Mouse (Mus musculus) neural tube, embryonic 11.5 days (tissue): Measurements from ENCODE around the gene Haao. TPM values are rescaled to one million over a fixed set of nuclear protein-coding genes. Genes with fewer than 3 reads are reported as not detected.

Experiments
- ATAC-seq: fragments of 200-750 bp; cut with Nextera tagmentation; 2 replicates; pipeline ENCODE4 v1.8.0; 2017; ENCODE audit warnings: moderate number of reproducible peaks, mild to moderate bottlenecking, moderate TSS enrichment, moderate library complexity; ENCODE audit not compliant: insufficient read depth, low FRiP score, low TSS enrichment
- DNase-seq: peaks from one replicate; pipeline ENCODE4 v3.0.0-alpha.2; 2015; ENCODE audit warnings: low spot score
- H3K27ac ChIP-seq: fragments of 300-500 bp; sonication (generic); 2 replicates; pipeline ENCODE4 v1.5.1; 2014; ENCODE audit warnings: low read depth, mild to moderate bottlenecking, low read length
- H3K27me3 ChIP-seq: fragments of 300-500 bp; sonication (generic); 2 replicates; pipeline ENCODE4 v1.6.1; 2014; ENCODE audit warnings: mild to moderate bottlenecking, low read length, mixed read lengths; ENCODE audit not compliant: control insufficient read depth, insufficient read depth
- H3K36me3 ChIP-seq: fragments of 300-500 bp; sonication (generic); 2 replicates; pipeline ENCODE4 v1.6.1; 2014; ENCODE audit warnings: mild to moderate bottlenecking, low read length, moderate library complexity, mixed read lengths; ENCODE audit not compliant: control insufficient read depth, insufficient read depth
- H3K4me1 ChIP-seq: fragments of 300-500 bp; sonication (generic); 2 replicates; pipeline ENCODE4 v1.6.1; 2014; ENCODE audit warnings: low read length, mixed read lengths; ENCODE audit not compliant: control insufficient read depth, insufficient read depth
- H3K4me2 ChIP-seq: fragments of 300-500 bp; sonication (generic); 2 replicates; pipeline ENCODE4 v1.6.1; 2014; ENCODE audit warnings: low read depth, mild to moderate bottlenecking, moderate library complexity
- H3K4me3 ChIP-seq: fragments of 300-500 bp; sonication (generic); 2 replicates; pipeline ENCODE4 v1.5.1; 2014; ENCODE audit warnings: low read depth, low read length
- H3K9ac ChIP-seq: fragments of 300-500 bp; sonication (generic); 2 replicates; pipeline ENCODE4 v1.6.1; 2014; ENCODE audit warnings: mild to moderate bottlenecking, low read length
- H3K9me3 ChIP-seq: fragments of 300-500 bp; sonication (generic); 2 replicates; pipeline ENCODE4 v1.6.1; 2016; ENCODE audit warnings: low read length; ENCODE audit not compliant: control insufficient read depth
- WGBS: fragments of 180-500 bp; shearing (Covaris S2); extraction: QIAGEN DNeasy Blood & Tissue Kit; methylation state at CpG from one replicate; pipeline ENCODE4 v1.1.7; 2014; 5-methylcytosine and 5-hydroxymethylcytosine counted together
- polyA plus RNA-seq: library from polyadenylated mRNA; unstranded; fragments of >200 nt; fragmentation: Nextera tagmentation; extraction: Ambion mirVana; gene quantifications from 2 replicates; pipeline ENCODE4 v1.2.1, GENCODE M21; 2014

The Haao gene
- polyA plus RNA-seq, 1 experiment from 2014 or later, result not detected

GRCm38 (mm10) chr17:83887241-83887640 is 39.5 kb upstream of the Haao start:
- no peak overlapping the region for H3K27ac ChIP-seq
- H3K4me1 ChIP-seq, result no peaks in the 10 kb centered on the region
- H3K4me2 ChIP-seq, result no peak overlapping the region
- DNase-seq (no peak), ATAC-seq (no peak)
- H3K4me3 ChIP-seq, result no peak overlapping the region
- no peaks in the 10 kb centered on the region for H3K36me3 ChIP-seq
- H3K9ac ChIP-seq, result no peak overlapping the region
- H3K9me3 ChIP-seq, result no peaks in the 10 kb centered on the region
- WGBS, result 74% methylated on average over 5 of the region's 5 CpGs
- no peaks in the 10 kb centered on the region for H3K27me3 ChIP-seq

- DNase-seq (no peak), ATAC-seq (no peak)
- Histone ChIP-seq H3K4me1 (no peaks in the 10 kb centered on the region), H3K27ac (no peak overlapping the region), H3K36me3 (no peaks in the 10 kb centered on the region), H3K9me3 (no peaks in the 10 kb centered on the region), H3K27me3 (no peaks in the 10 kb centered on the region), H3K9ac (no peak overlapping the region), H3K4me3 (no peak overlapping the region), H3K4me2 (no peak overlapping the region)
- WGBS, result 84% methylated on average over 3 of the region's 3 CpGs
Measured at GRCm38 (mm10) chr17:83886395-83886794, 38.6 kb upstream of the Haao start.

- Histone ChIP-seq H3K36me3 (no peaks in the 10 kb centered on the region), H3K4me2 (no peak overlapping the region), H3K9ac (no peak overlapping the region), H3K27ac (no peak overlapping the region), H3K4me1 (no peaks in the 10 kb centered on the region), H3K9me3 (no peaks in the 10 kb centered on the region), H3K4me3 (no peak overlapping the region), H3K27me3 (no peaks in the 10 kb centered on the region)
- ATAC-seq (no peak), DNase-seq (no peak)
- 89% methylated on average over 5 of the region's 5 CpGs for WGBS
Measured at GRCm38 (mm10) chr17:83885750-83886149, 38.0 kb upstream of the Haao start.

DNA sequence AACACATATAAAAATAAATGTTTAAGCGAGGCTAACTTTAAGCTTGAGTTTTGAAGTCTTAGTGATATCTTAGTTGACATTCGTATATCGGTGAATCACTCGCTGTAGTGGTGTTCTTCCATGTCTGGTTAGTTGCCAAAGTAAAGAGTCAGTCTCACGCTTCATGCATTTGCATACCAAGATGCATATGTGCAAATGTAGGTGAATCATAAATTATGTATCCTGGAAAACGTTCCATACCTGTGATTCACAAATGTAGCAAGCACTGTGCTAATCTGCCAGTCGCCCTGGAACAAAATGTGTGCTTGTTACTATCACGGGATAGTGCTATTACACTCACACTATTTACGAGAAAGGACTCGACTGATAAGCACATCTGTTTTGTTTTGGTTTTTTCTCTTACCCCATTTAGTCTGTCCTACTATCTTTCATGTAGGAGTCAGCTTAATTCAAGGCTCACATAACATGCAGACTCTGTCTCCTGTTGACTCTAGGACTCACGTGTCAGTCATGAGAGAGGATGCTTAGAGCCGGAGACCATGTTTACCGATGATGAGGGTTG is 37.3 kb upstream of the Haao start:
- H3K27ac ChIP-seq, result no peak overlapping the region
- no peaks in the 10 kb centered on the region for H3K36me3 ChIP-seq
- ATAC-seq (no peak), DNase-seq (no peak)
- H3K9me3 ChIP-seq, result no peaks in the 10 kb centered on the region
- no peak overlapping the region for H3K4me2 ChIP-seq
- no peak overlapping the region for H3K4me3 ChIP-seq
- H3K4me1 ChIP-seq, result no peaks in the 10 kb centered on the region
- 91% methylated on average over 13 of the region's 13 CpGs for WGBS
- no peaks in the 10 kb centered on the region for H3K27me3 ChIP-seq
- no peak overlapping the region for H3K9ac ChIP-seq

DNA sequence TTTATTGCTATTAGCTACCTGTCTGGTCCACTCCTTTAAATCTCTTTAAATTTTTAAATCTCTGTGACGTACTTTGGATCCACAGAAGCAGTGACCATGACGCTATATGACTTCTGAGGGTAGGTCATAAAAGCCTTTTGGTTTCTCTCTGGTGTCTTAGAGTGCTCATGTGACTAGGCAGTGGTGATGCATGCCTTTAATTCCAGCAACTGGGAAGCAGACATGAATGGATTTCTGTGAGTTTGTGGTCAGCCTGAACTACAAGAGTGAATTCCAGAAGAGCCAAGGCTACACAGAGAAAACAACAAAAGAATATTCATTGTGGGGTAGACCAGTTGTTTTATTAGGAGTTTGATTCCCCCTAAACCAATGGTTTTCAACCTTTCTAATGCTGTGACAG is 35.0 kb upstream of the Haao start:
- H3K4me2 ChIP-seq, result no peak overlapping the region
- WGBS, result 74% methylated on average over 2 of the region's 2 CpGs
- H3K4me3 ChIP-seq, result no peak overlapping the region
- no peak for DNase-seq
- H3K27me3 ChIP-seq, result no peaks in the 10 kb centered on the region
- no peaks in the 10 kb centered on the region for H3K4me1 ChIP-seq
- H3K36me3 ChIP-seq, result no peaks in the 10 kb centered on the region
- no peak for ATAC-seq
- no peaks in the 10 kb centered on the region for H3K9me3 ChIP-seq
- H3K27ac ChIP-seq, result no peak overlapping the region
- H3K9ac ChIP-seq, result no peak overlapping the region

DNA sequence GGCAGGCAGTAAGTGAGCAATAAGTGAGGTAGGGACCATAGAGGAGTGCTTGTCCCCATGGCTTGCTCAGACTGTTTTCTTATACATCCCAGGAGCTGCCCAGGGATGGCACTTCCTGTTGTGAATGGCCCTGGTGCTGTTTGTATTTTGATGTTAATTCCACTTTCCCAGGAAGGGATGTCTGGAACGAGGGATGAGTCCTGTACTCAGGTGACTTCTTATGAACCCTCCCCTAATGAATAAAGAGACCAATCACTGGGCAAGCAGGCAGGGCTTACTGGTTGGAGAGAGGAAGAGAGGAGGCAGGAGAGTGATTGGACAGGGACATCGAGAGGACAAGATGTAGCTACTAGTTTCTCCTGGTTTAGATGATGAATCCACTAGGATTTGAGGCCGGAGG is 33.3 kb upstream of the Haao start:
- H3K27me3 ChIP-seq, result no peaks in the 10 kb centered on the region
- no peak overlapping the region for H3K27ac ChIP-seq
- ATAC-seq (no peak), DNase-seq (no peak)
- H3K4me2 ChIP-seq, result no peak overlapping the region
- WGBS, result 80% methylated on average over 3 of the region's 3 CpGs
- no peaks in the 10 kb centered on the region for H3K36me3 ChIP-seq
- H3K9me3 ChIP-seq, result no peaks in the 10 kb centered on the region
- H3K4me1 ChIP-seq, result no peaks in the 10 kb centered on the region
- H3K9ac ChIP-seq, result no peak overlapping the region
- no peak overlapping the region for H3K4me3 ChIP-seq

GRCm38 (mm10) chr17:83880174-83880710 is 32.5 kb upstream of the Haao start:
- no peak overlapping the region for H3K4me3 ChIP-seq
- no peak overlapping the region for H3K27ac ChIP-seq
- ATAC-seq, result no peak
- no peaks in the 10 kb centered on the region for H3K27me3 ChIP-seq
- H3K36me3 ChIP-seq, result no peaks in the 10 kb centered on the region
- H3K4me1 ChIP-seq, result no peaks in the 10 kb centered on the region
- DNase-seq, result no peak
- no peak overlapping the region for H3K9ac ChIP-seq
- WGBS, result 88% methylated on average over 9 of the region's 9 CpGs
- H3K9me3 ChIP-seq, result no peaks in the 10 kb centered on the region
- H3K4me2 ChIP-seq, result no peak overlapping the region

DNA sequence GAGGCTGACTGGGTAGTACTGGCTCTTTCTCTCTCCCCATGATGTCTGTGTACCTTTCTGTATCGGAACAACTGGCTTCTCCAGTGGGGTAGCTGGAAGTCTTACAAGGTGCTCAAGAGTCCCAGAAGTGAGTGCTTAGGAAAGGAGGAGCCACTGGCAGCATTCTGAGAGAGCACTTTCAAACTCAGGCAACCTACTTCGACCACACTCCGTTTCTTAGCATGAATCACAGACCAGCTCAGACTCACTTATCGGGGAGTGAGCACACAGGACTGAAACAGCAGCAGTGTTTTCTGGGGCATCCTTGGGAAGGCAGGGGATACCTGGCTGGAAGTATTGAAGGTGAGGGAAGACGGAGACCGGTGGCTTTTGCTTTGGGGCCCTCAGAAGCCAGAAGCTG is 31.9 kb upstream of the Haao start:
- Histone ChIP-seq H3K9ac (no peak overlapping the region), H3K27me3 (no peaks in the 10 kb centered on the region), H3K27ac (no peak overlapping the region), H3K4me3 (no peak overlapping the region), H3K36me3 (no peaks in the 10 kb centered on the region), H3K9me3 (no peaks in the 10 kb centered on the region), H3K4me1 (no peaks in the 10 kb centered on the region), H3K4me2 (no peak overlapping the region)
- ATAC-seq (no peak), DNase-seq (no peak)
- WGBS, result 95% methylated on average over 6 of the region's 6 CpGs

DNA sequence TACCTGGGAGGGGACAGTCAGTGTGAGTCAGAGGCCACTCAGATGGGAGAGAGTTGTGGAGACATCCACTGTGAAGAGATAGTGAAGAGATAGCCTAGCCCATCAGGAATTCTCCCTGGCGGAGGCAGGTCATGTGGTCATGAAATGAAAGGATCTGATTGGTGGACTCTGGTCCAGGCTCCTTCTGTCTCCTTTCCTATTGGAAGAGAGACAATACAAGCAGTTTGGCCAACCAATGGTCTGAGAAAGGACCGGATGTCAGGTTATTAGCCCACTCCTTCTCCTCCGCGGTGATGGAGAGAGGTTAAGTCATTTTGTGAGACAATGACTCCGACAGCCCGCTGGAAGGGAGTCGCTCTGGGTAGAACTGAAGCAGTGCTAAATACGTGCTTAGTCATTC is 26.8 kb upstream of the Haao start:
- no peak for ATAC-seq

More for the DNA sequence above, 26.8 kb upstream of the Haao start:
- Histone ChIP-seq H3K27ac (no peak overlapping the region), H3K9ac (no peak overlapping the region), H3K4me2 (no peak overlapping the region), H3K36me3 (no peaks in the 10 kb centered on the region), H3K4me1 (no peaks in the 10 kb centered on the region), H3K9me3 (no peaks in the 10 kb centered on the region), H3K27me3 (no peaks in the 10 kb centered on the region), H3K4me3 (no peak overlapping the region)
- WGBS, result 73% methylated on average over 8 of the region's 8 CpGs
- no peak for DNase-seq
